Mouse (Mus musculus) layer of hippocampus, adult 9-10 months (tissue): ENCODE results near the gene Akap13.

Experiments
- DNase-seq: peaks from one replicate; pipeline ENCODE4 v3.0.0; 2022; ENCODE audit warnings: low spot score

The Akap13 gene

GRCm38 (mm10) chr7:75633807-75634526 is 178.6 kb downstream of the Akap13 start:
- DNase-seq = no peak

GRCm38 (mm10) chr7:75638769-75639168 is 183.4 kb downstream of the Akap13 start:
- DNase-seq = no peak

GRCm38 (mm10) chr7:75639541-75639940 is 184.2 kb downstream of the Akap13 start:
- DNase-seq = peak; percentile 73

GRCm38 (mm10) chr7:75640074-75640473 is 184.7 kb downstream of the Akap13 start:
- no peak for DNase-seq

GRCm38 (mm10) chr7:75640671-75641070 is 185.3 kb downstream of the Akap13 start:
- no peak for DNase-seq

GRCm38 (mm10) chr7:75641415-75642177 is 186.3 kb downstream of the Akap13 start:
- no peak for DNase-seq

GRCm38 (mm10) chr7:75642178-75642777 is 186.9 kb downstream of the Akap13 start:
- no peak for DNase-seq

- no peak for DNase-seq
Measured at GRCm38 (mm10) chr7:75642846-75643563, 187.7 kb downstream of the Akap13 start.

GRCm38 (mm10) chr7:75643986-75644385 is 188.7 kb downstream of the Akap13 start:
- DNase-seq = no peak

GRCm38 (mm10) chr7:75644585-75644984 is 189.3 kb downstream of the Akap13 start:
- no peak for DNase-seq

GRCm38 (mm10) chr7:75645156-75645933 is 190.0 kb downstream of the Akap13 start:
- DNase-seq = no peak

GRCm38 (mm10) chr7:75648051-75648450 is 192.7 kb downstream of the Akap13 start:
- DNase-seq = no peak

GRCm38 (mm10) chr7:75648961-75649360 is 193.6 kb downstream of the Akap13 start:
- no peak for DNase-seq

GRCm38 (mm10) chr7:75649966-75650365 is 194.6 kb downstream of the Akap13 start:
- no peak for DNase-seq

- DNase-seq = no peak
Measured at GRCm38 (mm10) chr7:75653684-75654317, 198.5 kb downstream of the Akap13 start.

- no peak for DNase-seq
Measured at GRCm38 (mm10) chr7:75655180-75656074, 200.1 kb downstream of the Akap13 start.

- no peak for DNase-seq
Measured at GRCm38 (mm10) chr7:75656297-75656852, 201.0 kb downstream of the Akap13 start.

GRCm38 (mm10) chr7:75656896-75657295 is 201.6 kb downstream of the Akap13 start:
- DNase-seq = no peak

GRCm38 (mm10) chr7:75664455-75664854 is 209.1 kb downstream of the Akap13 start:
- no peak for DNase-seq

- DNase-seq = no peak
Measured at GRCm38 (mm10) chr7:75666982-75667381, 211.6 kb downstream of the Akap13 start.
